Mouse (Mus musculus) urinary bladder, postnatal 25 days (tissue): ENCODE measurements around the gene Apoc3.
A peak's percentile ranks its signal among the peaks of the same experiment; 100 is the strongest.

Source experiments
- DNase-seq: peaks from one replicate; pipeline ENCODE4 v3.0.0; 2022; ENCODE audit warnings: low spot score

The Apoc3 gene

GRCm38 (mm10) chr9:46235596-46235648 is at the start of gene Apoc3:
Gene Apoc3 (minus strand): TSS chr9:46235636.
- no peak for DNase-seq

- peak; percentile 96 for DNase-seq
Measured at GRCm38 (mm10) chr9:46282631-46283436, 47.4 kb upstream of the Apoc3 start, which contains the start of gene Bud13. Gene Bud13 (plus strand): TSS chr9:46283008.

DNA sequence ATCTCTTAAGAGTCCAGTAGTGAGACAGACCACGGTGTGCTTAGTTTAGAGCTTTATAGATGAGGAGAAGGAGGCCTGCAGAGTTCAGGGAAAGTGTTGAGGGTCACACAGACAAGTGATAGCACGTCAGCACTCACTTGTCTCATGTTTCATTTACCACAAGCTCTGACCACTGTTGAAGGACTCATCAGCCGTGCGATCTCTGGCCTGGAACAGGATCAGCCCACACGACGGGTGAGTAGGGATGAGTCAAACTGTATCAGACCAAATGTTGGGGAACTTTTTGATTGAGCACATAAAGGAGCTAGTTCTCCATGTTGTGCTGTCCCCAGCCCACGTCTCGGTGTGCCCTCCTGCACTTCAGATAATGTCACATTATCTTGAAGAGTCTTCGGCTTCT is 39.1 kb upstream of the Apoc3 start:
- no peak for DNase-seq

DNA sequence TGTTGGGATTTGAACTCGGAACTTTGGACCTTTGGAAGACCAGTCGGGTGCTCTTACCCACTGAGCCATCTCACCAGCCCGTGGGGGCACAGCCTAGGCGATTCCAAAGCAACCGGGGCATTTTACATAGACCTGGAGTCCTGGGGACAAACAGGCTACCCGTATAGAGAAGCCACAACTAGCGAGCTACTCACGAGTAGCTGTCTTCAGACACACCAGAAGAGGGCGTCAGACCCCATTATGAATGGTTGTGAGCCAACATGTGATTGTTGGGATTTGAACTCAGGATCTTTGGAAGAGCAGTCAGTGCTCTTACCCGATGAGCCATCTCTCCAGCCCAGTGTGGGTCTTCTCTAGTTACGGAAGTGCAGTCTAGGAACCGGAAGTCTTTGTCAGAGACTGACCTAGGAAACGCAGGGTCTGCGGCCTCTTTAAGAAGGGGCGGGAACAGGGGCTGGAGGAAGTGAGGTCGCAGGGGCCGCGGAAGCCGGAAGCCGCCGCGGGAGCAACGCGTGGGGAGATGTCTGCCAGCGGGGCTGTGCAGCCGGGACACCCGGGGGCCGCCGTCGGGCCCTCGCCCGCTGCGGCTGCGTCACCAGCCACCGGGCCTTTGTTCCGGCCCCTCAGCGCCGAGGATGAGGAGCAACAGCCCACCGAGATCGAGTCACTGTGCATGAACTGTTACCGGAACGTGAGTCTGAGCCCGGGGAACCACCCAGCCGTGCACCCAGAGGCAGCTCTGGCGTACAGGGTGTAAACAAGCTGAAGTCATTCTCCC is 37.4 kb upstream of the Apoc3 start, which contains the start of gene Zpr1:
Gene Zpr1, plus strand, starts transcription at position 388 of the 778 bp plus-strand sequence.
- DNase-seq, result peak; percentile 81

GRCm38 (mm10) chr9:46272070-46272469 is 36.6 kb upstream of the Apoc3 start:
- no peak for DNase-seq

- DNase-seq, result no peak
Measured at GRCm38 (mm10) chr9:46270782-46271181, 35.3 kb upstream of the Apoc3 start.

GRCm38 (mm10) chr9:46269125-46269524 is 33.7 kb upstream of the Apoc3 start:
- no peak for DNase-seq

- no peak for DNase-seq
Measured at GRCm38 (mm10) chr9:46268343-46268873, 33.0 kb upstream of the Apoc3 start, which contains the start of gene Apoa5. Gene Apoa5 (plus strand): TSS chr9:46268633.

- no peak for DNase-seq
Measured at GRCm38 (mm10) chr9:46261131-46261530, 25.7 kb upstream of the Apoc3 start.

DNA sequence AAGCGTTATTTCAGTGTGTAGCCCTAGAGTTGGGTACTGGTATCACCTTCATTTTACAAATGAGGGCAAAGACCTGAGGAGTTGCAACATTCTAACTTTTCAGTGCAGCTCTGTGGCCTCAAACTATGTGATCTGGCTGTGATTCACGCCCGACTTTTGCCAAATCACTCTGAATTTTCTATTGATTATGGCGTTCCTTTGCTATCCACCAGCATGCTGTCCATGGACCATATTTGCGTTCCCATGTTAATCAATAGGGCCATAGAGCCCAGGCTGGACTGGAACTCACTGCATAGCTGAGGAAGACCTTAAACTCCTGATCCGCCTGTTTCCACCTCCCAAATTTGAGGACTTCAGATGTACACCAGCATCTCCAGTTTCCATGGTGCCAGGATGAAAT is 23.7 kb upstream of the Apoc3 start:
- no peak for DNase-seq

DNA sequence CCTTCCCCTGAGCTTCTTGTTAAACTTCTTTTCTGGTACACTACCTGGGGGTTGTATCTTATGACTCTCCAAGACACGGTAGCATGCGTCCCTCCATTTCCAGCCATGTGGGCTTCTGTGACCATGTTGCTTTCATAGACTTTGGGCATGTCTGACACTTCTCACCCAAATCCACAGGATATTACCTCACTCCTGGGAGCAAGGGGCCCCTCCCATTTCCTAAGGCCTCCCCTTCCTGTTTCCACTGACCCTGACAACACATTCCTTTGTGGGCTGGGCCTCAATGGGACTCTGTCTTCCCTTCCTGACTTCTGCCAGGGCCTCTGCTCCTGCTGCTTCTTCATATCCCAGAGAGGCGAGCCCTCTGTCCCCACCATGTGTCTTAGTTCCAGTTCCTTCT is 22.1 kb upstream of the Apoc3 start:
- no peak for DNase-seq

DNA sequence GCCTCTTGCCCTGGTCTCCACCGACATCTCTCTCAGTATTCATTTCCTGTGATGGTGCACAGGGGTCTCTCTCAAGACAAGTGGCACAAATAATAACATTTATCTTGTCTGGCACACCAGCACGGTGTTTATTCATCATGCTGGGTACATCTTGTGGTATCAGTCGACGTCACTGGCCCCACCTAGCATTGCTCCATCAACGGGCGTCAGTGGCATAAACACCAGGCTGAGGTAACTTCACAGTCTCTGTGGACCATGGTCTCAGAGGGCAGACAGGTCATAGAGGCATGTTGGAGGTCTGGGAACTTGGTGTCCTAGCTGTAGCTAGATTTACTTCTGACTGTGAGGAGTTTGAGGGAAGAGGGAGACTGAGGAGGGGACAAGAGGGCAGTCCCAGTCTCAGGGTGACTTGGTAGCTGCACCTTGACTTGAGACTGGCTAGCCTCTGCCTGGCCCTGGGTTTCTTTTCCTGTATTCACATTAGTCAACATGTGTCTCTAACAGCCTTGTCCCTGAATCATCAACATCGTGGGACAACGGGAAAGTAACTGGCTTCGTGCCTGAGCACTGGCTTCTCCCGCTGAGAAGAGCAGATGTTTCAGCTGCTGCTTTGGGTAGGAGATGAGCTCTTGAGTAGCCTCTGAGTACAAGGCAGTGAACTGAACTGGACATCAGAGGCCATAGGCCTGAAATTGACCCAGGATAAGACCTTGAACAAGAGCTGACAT is 21.4 kb upstream of the Apoc3 start:
- DNase-seq, result no peak

- no peak for DNase-seq
Measured at GRCm38 (mm10) chr9:46256177-46256576, 20.7 kb upstream of the Apoc3 start.

DNA sequence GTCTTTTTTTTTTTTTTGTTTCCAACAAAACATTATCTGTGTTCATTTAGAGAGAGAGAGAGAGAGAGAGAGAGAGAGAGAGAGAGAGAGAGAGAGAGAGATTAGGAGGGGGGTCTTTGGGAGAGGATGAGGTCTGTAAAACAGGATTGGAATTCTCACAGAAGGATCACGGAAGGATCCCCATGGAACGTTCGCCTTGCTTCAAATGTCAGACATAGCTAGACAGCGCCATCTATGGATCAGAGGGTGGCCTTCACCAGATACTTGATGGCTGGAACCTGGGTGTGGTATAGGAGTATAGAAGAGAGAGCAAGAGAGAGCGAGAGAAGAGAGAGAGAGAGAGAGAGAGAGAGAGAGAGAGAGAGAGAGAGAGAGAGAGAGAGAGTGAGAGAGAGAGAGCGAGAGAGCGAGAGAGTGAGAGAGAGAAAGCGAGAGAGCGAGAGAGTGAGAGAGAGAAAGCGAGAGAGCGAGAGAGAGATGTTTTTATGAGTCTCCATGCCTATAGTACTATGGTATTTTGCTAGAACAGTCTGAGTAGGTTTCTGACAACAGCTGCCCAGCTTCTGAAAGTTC is 11.4 kb upstream of the Apoc3 start:
- peak; percentile 55 for DNase-seq

GRCm38 (mm10) chr9:46243584-46243983 is 8.1 kb upstream of the Apoc3 start:
- DNase-seq, result no peak

GRCm38 (mm10) chr9:46243122-46243521 is 7.7 kb upstream of the Apoc3 start:
- DNase-seq, result no peak

DNA sequence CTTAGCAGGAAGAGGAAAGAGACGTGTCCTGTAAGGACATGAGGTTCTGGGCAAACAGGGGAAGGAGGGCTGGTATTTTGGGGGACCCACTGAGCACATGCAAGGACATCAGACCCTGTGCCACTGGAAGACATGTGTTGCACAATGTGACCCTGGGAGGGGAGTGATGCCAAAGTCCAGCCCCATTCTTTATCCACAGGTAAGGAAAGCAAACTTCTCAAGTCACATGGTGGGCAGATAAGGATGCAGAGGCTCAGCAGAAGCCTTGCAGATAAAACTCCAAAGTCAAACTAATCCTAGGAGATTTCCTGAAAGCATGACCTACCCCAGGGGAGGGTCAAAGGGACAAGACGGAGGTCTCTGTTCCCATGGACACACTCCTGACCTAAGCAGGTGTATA is 6.4 kb upstream of the Apoc3 start:
- DNase-seq, result no peak

- no peak for DNase-seq
Measured at GRCm38 (mm10) chr9:46240526-46241153, 5.2 kb upstream of the Apoc3 start, which contains the start of gene Apoa4. Gene Apoa4 (plus strand): TSS chr9:46240696.

- DNase-seq, result no peak
Measured at GRCm38 (mm10) chr9:46238850-46239249, 3.4 kb upstream of the Apoc3 start.

GRCm38 (mm10) chr9:46235649-46236048 is 213 bp upstream of the Apoc3 start:
- DNase-seq, result no peak

DNA sequence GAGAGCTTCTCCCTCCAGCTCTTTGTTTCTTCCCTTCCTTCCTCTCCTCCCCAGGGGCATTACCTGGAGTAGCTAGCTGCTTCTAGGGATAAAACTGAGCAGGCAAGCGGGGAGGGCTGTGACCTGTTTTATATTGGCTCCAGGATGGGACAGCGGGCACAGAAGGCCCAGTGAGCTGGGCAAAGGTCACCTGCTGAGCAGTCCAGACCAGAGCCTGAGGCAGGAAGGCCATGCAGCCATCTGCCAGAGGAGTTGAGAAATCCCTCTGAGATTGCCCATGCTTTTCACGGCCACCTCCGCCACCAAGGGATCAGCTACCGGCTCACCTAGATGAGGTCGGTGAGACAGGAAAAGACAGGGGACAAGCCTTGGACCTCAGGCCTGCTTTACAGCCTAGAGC is 240 bp downstream of the Apoc3 start:
- DNase-seq, result no peak

DNA sequence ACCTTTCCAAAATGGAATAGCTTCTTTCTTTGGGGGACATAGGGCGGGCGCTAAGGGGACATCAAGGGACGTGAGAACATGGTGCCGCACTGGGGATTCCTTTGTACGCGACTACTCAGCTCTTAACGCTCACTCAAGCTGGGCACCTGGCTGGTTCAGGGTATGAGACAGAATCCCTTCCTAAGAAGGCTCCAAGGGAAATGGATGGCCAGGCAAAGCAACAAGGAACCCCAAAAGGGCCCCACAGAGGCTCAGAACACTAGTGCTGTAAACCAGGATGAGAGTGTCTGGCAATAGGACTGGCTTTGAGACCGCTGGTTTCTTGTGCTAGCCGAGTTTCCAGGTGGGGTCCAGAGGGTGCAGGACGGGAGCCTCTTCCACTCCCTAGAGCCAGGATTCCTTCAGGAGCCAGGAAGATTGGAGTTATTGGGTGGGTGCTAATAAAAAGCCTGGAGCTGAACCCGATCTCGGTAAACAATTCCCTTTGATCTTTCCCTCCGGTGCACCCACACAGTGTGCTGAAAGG is 4.9 kb downstream of the Apoc3 start:
- DNase-seq, result no peak
